Mouse (Mus musculus) ovary, postnatal 10 days (tissue): ENCODE measurements around the gene AC109138.7.
A peak's percentile ranks its signal among the peaks of the same experiment; 100 is the strongest.

Experiments
- DNase-seq: peaks from one replicate; pipeline ENCODE4 v3.0.0; 2022; ENCODE audit warnings: low spot score

AC109138.7 gene

DNA sequence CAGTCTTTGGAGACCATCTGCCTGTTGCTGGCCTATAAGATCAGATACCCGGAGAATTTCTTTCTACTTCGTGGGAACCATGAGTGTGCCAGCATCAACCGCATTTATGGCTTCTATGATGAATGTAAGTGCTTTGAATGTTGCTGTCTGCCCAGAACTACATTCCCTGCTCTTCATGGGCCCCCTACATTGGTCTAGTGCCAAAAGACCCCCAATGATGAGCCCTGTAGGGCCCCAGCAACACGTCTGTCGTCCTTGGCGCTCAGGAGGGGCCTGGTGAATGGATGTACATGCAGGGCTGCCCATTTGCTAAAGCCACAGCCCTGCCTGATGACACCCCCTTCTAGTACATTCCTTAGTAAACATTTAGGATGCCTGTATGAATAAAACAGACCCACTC is 21.0 kb upstream of the AC109138.7 start:
- no peak for DNase-seq

DNA sequence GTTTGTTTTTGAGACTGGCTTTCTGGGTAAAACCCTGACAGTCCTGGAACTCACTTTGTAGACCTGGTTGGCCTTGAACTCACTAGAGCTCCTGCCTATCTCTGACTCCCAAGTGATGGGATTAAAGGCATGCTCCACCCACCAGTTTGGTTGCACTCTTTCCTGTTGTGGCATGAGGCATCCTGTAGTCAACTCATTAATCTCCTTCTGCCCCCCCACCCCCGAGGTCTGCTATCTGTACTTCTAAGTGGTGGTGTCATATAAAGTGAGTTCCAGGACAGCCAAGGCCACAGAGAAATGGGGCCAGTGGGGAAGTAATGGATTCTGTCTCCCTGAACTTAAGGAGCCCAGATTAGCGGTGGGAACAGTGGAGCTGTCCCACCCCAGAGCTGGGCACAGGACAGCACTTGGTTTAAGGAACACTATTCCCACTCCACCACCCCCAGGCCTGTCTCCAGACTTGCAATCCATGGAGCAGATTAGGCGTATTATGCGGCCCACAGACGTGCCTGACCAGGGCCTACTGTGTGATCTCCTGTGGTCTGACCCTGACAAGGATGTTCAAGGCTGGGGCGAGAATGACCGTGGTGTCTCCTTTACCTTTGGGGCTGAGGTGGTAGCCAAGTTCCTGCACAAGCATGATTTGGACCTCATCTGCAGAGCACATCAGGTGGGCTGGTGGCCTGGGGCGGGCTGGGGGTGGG is 20.0 kb upstream of the AC109138.7 start:
- no peak for DNase-seq

DNA sequence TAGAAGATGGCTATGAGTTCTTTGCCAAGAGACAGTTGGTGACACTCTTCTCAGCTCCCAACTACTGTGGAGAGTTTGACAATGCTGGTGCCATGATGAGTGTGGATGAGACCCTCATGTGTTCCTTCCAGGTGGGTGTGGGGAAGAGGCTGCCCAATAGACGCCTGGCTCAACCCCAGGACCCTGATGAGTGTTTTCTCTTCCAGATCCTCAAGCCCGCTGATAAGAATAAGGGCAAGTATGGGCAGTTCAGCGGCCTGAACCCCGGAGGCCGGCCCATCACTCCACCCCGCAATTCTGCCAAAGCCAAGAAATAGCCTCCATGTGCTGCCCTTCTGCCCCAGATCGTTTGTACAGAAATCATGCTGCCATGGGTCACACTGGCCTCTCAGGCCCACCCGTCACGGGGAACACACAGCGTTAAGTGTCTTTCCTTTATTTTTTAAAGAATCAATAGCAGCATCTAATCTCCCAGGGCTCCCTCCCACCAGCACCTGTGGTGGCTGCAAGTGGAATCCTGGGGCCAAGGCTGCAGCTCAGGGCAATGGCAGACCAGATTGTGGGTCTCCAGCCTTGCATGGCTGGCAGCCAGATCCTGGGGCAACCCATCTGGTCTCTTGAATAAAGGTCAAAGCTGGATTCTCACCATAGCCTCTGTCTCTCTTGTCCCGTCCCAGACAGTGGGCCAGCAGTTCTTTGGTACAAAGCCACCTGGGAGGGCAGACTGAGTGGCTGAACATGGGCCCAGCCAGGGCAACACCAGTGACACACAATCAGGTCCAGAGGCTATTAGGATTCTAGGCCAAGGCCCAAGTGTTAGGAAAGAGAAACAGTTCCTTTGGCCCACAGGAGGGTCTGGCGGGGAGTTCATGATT is 19.1 kb upstream of the AC109138.7 start:
- no peak for DNase-seq

DNA sequence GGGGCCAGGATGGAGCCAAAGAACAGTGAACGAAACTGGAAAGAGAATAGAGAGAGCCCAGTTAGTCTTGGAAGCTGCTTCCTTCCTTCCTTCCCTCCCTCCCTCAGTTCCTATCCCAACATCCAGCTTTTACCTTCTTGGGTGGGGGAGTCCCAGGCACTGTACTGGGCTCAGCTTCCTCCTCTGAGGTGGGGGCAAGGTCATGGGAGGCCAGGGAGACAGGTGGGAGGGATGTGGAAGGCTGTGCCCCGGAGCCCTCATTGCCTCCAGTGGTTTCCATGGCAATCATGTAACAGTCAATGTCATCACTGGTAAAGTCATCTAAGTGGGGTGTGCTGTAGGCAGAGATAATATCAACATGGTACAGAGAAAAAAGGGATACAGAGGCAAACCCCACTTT is 18.1 kb upstream of the AC109138.7 start:
- DNase-seq = no peak

DNA sequence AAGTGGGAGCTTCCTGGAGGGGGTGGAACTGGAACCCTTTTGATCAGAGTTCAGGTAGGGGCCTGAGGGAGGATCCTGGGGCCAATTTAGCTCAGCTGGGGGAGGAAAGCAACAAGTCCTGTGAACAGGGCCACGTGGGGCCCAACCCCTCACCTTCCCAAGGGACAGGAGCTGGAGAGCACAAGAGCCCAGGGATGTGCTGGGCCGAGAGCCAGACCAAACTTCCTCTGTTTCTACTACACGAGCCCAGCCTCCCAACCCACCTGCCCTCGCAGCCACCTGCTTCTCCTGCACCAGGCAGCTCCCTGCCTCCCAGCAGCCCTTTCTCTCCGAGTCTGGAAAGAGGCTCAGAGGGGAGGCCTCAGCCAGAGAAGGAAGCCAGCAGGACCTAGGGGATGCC is 17.6 kb upstream of the AC109138.7 start:
- no peak for DNase-seq

DNA sequence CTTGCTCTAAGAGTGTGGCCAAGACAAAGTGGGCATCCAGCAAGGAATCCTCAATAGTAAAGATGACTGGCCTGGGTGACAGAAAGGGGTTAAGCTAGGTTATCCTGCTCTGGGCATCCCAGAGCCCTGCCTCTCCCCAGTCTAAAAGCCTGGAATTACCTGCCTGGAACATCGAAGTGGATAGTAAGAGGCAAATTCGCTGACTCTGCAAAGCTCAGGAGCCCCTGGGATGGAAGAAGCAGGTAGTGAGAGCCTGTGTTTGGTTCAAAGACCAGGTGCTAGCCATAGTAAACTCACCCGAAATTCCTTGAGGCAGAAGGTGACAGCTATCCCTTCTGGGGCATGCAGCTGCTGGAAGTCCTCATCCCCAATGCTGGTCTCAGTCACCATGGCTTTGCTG is 17.0 kb upstream of the AC109138.7 start:
- no peak for DNase-seq

DNA sequence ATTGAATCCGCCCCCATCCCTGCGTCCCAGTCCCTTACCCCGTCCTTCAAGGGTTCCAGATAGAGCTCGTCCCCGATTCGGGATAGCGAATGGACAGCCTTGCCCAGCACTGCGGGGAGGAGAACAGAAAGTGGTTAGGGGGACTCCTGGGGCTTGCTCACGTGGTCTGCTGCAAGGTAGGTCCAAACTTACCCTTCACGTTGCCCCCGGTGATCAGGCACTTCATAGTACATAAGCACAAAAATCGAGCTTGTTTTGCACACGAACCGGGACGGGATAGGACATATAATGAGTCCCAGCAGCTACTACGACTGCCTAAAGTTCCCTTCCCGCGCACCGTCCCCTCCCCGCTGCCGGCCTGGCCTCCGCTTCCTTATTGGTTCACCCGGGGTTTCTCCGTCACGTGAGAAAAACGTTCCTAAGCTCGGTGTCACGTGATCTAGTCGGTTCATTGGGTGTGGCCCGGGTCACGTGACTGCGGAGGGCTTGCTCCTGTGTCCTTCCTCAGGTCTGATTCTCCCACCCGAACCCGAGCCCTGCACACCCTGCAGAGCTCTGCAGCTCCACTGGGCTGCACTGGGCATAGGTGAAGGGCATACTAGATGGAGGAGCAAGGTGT is 12.8 kb upstream of the AC109138.7 start, which contains the start of gene Rad9a:
Gene Rad9a, minus strand, starts transcription at position 372 of the 619 bp plus-strand sequence.
- peak; percentile 80 for DNase-seq

DNA sequence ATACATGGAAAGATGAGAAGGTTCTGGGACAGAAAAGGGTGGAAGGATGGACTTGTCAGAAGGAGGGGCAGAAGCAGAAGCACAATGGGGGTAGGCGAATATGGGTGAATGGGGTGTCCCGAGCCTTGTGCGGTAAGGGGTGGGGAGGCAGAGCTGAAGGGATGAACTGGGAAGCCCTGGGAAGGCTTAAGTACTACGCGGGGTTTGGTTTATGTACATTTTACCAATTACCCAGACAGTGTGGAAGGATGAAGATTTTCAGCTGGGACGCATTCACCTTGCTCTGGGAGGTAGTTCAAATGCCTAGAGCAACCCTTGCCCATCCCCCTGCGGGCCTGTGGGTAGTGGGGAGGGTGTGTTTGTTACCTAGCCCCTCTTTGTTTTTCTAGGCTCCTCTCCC is 12.0 kb upstream of the AC109138.7 start:
- no peak for DNase-seq

DNA sequence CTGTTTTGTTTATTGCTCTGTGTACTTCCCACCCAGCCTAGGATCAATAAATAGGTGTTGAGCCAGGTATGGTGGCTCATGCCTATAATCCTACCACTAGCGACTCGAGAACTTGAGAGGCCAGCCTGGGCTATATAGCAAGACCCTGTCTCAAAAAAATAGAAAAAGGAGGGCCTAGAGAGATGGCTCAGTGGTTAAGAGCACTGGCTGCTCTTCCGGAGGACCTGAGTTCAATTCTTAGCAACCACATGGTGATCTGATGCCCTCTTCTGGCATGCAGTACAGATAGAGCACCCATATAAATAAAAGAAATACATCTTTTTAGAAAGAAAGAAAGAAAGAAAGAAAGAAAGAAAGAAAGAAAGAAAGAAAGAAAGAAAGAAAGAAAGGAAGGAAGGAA is 11.0 kb upstream of the AC109138.7 start:
- no peak for DNase-seq

DNA sequence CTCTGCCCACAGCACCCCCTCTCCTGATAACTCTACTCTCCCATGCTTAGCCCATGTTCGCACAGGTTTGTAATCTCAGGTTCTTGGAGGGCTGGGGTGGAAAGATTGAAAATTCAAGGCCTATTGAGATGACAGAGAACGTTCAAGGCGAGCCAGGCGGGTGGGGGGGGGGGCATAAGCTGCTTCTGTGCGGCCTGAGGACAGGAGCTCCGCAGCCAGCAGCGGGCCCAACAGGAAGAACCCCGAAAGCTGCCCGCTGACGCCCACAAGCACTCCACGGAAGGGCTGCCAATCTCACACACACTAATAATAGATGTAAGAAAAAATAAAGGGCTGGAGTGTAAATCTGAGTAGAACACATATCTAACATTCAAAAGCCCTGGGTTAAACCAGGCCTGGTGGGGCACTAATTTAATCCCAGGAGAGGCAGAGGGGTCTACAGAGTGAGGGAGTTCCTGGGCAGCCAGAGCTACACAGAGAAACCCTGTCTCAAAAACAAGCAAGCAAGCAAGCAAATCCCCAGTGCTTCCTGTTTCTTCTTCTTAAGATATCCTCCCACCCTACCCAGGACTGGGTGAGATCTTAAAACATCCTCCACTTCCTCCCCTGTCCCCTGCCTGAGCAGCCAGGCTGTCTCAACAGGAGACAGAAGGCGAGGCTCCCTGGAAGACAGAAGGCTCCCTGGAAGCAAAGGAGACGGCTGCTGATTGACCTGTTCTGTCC is 10.4 kb upstream of the AC109138.7 start:
- DNase-seq = no peak

DNA sequence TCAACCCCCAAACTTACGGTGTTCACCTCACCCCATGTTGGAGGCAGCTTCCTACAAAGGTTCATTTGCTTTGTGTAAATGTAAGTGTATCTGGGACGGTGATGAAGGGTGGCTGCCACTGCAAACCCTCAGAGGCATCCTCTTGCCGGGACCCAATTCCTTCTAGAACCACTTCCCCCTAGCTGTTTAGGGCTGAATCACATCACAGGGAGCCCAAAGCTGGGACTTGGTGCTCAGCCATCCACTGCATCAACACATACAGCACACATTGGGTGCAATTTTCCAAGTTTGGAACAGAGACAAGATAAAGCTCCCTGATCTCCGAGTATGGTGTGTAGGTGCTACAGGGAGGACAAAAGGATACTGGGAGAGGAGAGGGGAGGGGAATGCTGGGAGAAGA is 9.3 kb upstream of the AC109138.7 start:
- no peak for DNase-seq

DNA sequence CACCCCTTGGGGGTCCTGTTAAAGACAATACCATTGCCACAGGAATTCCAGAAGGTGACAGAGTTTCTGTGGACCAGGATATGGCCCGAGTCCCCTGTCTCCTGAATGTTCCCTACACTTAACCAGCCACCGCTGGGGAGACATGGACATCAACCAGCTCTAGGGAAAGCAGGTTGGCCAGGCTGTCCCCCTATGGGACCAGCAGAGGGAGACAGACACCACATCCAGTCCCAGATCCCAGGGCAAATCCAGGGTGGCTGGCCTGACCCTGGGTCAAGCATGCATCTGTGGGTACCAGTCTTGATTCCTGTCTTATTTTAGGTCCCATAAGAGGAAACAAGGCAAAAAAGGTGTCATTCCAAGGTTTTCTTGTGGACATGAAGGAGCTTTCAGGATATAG is 7.2 kb upstream of the AC109138.7 start:
- no peak for DNase-seq

DNA sequence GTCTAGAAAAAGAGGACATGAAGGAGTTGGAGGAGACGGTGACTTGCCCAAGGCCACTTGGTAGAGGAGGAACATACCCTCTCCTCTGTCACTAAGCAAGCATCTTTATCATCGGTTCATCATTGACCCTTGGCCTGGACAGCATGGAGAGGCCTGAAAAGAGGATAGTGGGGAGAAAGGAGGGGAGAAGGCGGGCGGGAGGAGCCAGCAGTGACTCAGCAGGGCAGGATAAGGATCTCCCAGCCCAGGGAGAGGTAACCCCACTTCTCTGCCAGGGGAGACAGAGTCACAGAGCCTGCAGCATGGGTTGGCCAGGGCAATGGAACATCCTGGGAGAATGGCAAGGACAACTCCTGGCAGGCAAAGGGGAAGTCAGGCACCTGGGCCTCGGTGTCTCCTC is 5.6 kb upstream of the AC109138.7 start:
- DNase-seq = no peak

DNA sequence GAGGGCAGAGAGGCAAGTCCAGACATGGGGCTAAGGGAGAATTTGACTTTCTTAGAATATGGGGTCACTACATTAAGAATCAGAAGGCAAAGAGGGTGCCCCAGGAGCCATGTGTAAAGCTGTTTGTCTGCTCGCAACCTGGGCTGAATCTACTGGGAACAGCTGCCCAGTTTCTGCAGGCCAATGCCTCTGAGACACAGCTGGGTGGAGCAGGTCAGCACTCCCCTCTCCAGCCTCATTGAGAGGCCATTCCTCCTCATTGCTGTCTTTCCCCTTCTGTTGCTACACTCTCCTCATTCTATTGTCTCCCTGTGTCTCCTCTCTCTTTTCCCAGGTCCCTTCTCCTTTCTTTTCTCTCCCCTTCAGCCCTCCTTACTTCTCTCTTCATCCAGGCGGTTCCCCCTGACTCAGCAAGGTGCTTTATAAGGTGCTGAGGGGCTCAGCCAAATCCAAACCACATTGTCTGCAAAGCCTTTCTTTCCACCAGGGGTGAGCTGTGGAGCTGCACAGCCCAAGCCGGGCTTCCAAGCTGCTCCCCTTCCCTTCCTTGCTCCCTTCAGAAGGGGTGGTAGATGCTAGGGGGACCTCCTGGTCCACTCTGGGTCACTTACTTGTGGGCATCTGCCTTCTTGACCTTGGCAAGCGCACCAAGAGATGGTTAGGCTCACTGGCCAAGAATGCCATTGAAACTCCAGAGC is 2.1 kb upstream of the AC109138.7 start:
- DNase-seq = no peak

DNA sequence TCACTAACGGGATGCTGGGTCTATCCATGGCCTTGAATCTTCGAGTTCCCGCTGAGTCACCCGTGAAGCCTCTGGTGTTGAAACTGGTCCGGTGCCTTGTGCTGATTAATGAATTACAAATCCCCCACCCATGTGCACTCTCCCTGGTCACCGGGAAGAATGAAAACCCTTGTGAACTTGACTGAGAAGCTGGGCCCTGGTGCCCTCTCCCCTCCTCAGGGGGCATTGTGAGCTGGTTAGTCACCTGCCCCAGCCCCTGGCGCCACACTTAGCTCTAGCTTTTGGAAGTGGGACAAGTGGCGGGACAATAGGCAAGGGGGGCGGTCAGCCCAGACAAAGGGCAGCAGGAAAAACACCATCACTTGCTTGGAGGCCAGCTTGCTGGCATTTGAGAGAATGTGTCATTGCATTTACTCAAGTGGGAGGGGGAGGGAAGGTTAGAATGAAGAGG is 608 bp upstream of the AC109138.7 start:
- no peak for DNase-seq

DNA sequence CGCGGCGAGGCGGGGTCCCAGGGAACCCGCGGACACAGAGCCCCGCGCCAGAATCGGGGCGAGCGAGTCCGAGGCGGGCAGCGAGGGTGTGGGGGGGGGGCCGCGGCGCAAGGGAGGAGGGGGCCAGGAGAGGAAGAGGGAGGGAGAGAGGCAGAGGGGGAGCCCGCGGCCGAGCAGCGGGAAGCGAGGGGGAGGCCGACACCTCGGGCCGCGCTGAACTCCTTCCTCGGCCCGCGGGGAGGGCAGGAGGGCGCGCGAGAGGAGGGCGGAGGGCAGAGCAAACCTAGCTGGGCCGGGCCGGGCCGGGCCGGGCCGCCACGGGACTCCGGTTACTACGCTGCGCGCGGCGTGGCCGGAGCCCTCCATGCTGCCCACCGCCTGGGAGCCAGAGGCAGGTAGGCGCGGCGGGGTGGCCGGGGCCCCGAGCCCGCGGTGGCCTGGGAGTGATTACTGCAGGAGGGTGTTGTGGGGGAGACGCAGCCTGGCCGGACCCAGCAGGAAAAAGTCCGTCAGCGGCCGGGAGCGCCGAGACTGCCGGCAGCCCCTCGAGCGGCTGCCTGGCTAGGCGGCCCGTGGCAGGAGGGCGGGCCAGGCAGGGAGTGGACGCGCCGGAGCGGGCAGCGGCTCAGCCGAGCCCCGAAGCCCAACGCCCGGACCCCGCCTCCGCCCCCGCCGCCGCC is 754 bp downstream of the AC109138.7 start:
- no peak for DNase-seq

DNA sequence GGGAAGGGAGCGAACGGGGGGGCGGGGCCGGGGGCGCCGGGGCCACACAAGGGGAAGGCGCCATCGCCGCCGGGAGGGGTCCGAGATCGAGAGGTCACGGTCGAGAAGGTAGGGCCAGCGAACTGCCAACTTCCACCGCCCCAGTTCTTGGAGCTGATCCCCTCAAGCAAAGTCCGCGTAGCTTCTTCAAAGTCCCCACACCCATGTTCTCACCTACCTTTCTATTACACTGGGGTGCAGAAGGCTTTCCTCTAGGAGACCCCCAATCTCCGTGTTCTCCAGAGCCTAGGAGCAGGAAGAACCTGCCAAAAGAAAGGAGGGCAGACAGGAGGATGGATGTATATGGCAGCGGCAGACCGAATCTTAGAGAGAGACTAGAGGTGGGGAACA is 1.3 kb downstream of the AC109138.7 start:
- no peak for DNase-seq

DNA sequence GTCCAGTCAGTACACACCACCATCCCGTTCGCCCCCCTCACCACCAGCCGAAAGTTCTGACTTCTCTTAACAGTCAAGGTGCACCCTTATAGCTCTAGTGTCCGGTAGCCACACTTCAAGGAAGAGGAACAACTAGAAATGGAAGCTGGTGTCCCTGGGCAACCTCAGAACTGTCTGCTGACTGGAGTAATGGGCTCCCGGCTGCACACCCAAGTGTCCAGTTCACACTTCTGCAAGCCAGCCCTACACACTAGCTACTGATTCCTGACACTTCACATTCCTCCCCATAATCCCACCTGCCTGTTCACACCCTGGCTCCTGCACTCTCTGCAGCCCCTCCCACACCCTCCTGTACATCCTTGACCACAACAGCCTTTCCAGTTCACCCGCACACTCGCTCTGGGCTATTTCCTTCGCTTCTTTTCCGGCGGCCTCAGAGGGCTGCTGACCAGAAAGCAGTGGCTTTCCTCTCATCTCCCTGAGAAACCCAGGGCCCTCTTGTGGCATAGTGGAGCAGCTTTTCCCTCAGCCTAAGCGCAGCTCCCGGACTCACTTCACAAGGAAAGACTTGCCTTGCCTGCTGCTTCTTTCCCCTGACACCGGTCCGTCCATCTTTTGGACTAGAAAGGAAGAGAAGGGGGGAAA is 2.0 kb downstream of the AC109138.7 start:
- no peak for DNase-seq

DNA sequence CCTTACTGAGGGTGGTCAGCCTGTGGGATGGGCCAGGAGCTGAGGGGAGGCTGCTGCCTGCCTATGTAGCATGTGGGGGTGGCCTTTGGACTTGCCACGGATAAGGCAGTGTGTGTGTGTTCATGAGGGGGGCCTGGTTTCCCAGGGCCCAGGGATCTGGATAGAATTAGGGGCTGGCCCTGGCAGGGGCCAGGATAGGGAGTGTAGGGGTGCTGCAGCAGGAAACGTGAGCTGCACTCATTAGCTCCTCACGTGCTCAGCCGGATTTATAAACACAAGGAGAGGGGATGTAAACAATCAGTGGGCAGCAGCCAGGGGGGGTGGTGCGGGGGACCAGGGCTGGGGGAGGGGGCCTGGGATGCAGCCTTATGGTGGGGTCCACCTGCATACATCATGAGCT is 3.0 kb downstream of the AC109138.7 start:
- DNase-seq = no peak

DNA sequence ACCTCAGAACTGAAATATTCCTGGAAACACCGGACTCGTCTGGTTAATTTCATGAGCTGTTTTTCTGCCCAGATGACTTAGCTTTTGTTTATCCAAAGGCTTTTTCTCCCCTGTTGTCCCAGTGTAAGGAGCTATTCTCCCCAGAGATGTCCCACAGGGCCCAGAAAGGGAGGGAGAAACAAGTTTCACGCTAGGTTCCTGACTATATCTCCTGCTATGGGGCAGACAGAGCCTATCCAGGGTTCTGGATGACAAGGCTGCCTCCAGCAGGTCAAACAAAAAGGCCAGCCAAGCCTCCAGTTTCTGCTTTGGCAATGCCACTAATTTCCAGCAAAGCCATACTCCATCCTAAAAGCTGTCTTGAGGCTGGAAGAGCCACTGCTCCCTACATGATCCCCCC is 3.7 kb downstream of the AC109138.7 start:
- no peak for DNase-seq

DNA sequence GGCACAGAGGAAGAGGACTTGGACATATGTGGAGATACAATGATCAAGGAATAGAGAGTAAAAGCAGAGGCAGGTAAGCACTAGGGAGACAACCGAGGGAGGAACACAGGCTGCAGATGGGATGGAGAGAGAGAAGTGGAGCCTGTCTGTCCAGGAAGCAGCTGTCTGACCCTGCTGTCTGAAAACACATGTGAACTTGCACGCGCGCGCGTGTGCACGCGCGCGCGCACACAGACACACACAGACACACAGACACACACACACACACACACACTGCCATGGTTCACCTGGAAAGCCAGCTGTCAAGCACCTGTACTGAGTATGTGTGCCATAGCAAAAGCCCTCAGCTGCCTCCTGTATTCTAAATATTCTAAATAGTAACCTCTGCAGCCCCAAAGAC is 4.1 kb downstream of the AC109138.7 start:
- no peak for DNase-seq
